Mouse (Mus musculus): Measurements from ENCODE around the gene Them4.

Gene Them4

GRCm38 (mm10) chr3:94369709-94370108, 59.8 kb downstream of the Them4 start:
- DNase-seq = no peak

DNA sequence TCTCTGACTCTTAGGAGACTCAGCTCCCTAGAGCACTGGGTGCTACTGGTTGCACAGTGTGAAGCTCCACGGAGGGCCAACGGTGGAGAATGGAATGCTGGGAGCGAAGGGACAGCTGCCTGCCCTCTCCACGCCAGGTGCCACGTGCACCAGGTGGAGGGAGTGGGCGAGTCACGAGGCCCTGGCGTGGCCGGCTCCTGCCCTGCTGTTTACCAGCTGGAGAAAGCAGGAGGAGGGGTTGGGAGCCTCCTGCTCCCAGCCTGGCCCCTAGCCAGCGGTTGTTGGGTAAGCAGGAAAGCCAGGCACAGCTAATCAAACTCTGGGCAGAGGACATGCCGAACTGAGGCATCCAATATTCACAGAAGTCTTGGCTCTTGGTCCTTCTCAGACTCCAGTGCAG, 61.7 kb downstream of the Them4 start:
- DNase-seq = peak; percentile 50

DNA sequence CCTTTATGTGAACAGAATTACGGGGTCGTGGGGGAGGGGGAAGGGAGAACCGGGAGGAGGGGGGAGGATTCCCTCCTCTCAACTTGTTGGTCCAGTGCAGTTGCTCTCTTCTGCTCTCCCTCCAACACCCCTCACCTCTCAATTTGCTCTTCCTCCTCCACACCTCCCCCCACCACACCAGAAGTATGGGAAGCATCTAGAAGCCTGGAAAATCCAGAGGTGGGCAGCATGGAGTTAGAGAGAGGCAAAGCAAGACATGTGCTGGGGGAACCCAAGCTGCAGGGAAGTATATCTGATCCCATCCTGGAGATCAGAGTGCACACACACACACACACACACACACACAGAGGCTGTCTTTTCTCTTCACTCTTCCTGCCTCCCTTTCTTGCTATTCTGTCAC, 62.1 kb downstream of the Them4 start:
- DNase-seq = no peak

DNA sequence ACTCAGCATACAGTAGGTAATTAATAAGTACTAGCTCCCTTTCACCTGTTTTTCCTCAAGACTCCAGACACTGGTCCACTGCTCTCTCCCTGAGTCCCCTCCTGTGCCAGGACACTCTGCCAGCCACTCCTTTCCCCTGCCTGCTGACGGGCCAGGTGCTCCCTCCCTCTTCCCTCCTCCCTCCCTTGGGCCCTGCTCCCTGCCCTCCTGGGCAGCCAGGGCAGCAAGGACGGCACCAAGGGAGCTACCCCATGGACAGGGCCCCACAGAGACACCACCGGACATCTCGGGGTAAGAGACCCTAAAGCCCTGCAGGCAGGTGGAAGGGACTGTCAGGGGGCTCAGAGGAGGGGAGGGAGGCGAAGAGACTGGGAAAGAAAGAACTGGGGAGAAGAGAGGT, 62.8 kb downstream of the Them4 start, which contains the start of gene Rorc:
Rorc (plus strand) TSS at position 154 of the 400 bp plus-strand sequence.
- DNase-seq = no peak

DNA sequence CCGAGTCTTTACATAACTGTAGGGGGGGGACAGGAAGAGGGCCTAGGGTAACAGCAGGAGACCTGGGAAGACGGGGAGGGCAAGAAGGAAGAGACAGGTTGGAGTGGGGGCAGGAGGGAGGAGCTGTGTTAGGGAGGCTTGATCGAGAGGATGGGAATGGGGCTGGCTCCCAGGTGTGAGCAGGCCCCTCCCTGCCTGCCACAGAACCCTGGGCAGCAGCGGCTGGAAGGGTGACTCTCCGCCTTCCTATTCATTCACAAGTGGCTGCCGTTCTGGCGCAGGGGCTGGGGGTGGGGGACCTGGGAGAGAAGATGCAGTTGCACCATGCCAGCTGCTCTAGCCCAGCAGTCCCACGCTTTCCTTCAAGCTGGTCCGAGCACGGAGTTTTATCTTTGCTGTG, 63.2 kb downstream of the Them4 start:
- DNase-seq = peak; percentile 30

GRCm38 (mm10) chr3:94373597-94374011, 63.7 kb downstream of the Them4 start:
- DNase-seq = peak; percentile 49

DNA sequence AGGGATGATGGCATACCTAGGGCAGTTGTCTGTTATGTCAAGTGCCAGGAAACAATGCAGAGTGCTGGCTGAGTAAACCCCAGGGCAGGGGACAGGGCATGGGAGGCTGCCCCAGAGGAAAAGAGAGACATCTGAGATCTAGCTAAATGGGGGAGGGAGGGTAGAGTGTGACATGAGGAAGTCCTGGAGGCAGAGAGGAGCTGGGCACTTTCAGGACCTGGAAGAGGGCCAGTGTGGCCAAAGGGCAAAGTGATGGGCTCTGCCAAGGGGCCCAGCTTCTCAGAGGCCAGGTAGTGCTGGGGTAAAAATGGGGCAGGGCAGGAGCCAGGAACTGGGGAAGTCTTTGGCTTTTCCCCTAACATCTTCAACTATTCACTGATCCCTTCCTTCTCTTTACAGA, 64.7 kb downstream of the Them4 start:
- no peak for DNase-seq

- no peak for DNase-seq
Measured at GRCm38 (mm10) chr3:94375146-94375545, 65.3 kb downstream of the Them4 start.

GRCm38 (mm10) chr3:94375861-94376260, 66.0 kb downstream of the Them4 start:
- DNase-seq = no peak

- DNase-seq = no peak
Measured at GRCm38 (mm10) chr3:94377028-94377923, 67.4 kb downstream of the Them4 start.

GRCm38 (mm10) chr3:94379831-94380510, 70.1 kb downstream of the Them4 start:
- DNase-seq = peak; percentile 26
